Mouse (Mus musculus) kidney, embryonic 14.5 days (tissue): ENCODE measurements at regions not wholly inside any gene's neighbourhood (a gene's known extent, or its start where the extent isn't known, plus 50 kb on each side); places are given as distances from the start of the nearest gene placed in this dataset.

Experiments used
- ATAC-seq: fragments of 200-750 bp; cut with Nextera tagmentation; 2 replicates; pipeline ENCODE4 v1.8.0; 2017; ENCODE audit warnings: moderate number of reproducible peaks, mild to moderate bottlenecking, moderate TSS enrichment, moderate library complexity; ENCODE audit not compliant: low FRiP score, low TSS enrichment
- H3K27ac ChIP-seq: fragments of 300-500 bp; sonication (generic); 2 replicates; pipeline ENCODE4 v1.5.1; 2014; ENCODE audit warnings: low read depth, mild to moderate bottlenecking, low read length, moderate library complexity, mixed read lengths
- H3K27me3 ChIP-seq: fragments of 300-500 bp; sonication (generic); 2 replicates; pipeline ENCODE4 v1.6.1; 2014; ENCODE audit warnings: mild to moderate bottlenecking, low read length; ENCODE audit not compliant: control insufficient read depth, insufficient read depth
- H3K36me3 ChIP-seq: fragments of 300-500 bp; sonication (generic); 2 replicates; pipeline ENCODE4 v1.6.1; 2014; ENCODE audit warnings: low read length, mixed read lengths; ENCODE audit not compliant: control insufficient read depth, insufficient read depth
- H3K4me1 ChIP-seq: fragments of 300-500 bp; sonication (generic); 2 replicates; pipeline ENCODE4 v1.6.1; 2014; ENCODE audit warnings: low read length, mixed read lengths; ENCODE audit not compliant: control insufficient read depth, insufficient read depth
- H3K4me2 ChIP-seq: fragments of 300-500 bp; sonication (generic); replicated peaks from 2 replicates; pipeline ENCODE4 v1.6.1; 2014; ENCODE audit warnings: low read depth, mild to moderate bottlenecking, low read length
- H3K4me3 ChIP-seq: fragments of 300-500 bp; sonication (generic); 2 replicates; pipeline ENCODE4 v1.5.1; 2014; ENCODE audit warnings: mild to moderate bottlenecking, low read length
- H3K9ac ChIP-seq: fragments of 300-500 bp; sonication (generic); 2 replicates; pipeline ENCODE4 v1.6.1; 2014; ENCODE audit warnings: low read depth, mild to moderate bottlenecking, low read length, moderate library complexity
- H3K9me3 ChIP-seq: fragments of 300-500 bp; sonication (generic); 2 replicates; pipeline ENCODE4 v1.6.1; 2016; ENCODE audit warnings: low read length; ENCODE audit not compliant: control insufficient read depth
- WGBS: fragments of 180-500 bp; shearing (Covaris S2); extraction: QIAGEN DNeasy Blood & Tissue Kit; methylation state at CpG from one replicate; pipeline ENCODE4 v1.1.7; 2014; 5-methylcytosine and 5-hydroxymethylcytosine counted together

DNA sequence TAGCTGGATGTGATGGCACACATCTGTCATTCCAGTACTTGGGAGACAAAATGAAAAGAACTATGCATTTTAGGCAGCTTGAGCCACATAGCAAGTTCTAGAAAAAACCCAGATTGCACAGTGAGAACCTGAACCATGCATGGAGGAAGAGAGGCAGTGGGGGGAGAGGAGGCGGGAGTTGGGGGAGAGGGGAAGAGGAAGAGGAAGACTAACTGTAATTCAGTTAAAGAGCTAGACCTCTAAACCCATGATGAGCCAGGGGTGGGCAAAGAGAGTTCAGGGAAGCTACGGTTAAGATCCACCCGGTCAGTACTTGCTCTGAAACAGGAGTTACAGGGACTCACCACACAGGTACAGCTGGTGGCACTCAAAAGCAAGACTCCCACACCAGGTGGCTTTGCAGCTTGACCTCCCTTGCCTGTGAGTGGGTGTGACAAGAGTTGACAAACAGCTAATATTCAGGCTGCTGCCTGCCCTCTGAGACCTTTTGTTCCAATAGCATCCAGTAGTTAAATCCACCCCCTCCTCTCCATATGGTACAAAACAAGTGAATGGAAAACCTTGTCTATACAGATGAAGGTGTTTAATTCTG is 123.7 kb downstream of the Tent5c start:
- no peaks in the 10 kb centered on the region for H3K27me3 ChIP-seq
- no peak overlapping the region for H3K27ac ChIP-seq
- H3K4me1 ChIP-seq, result peaks cover 5% of the 10 kb centered on the region; the same call in 1 of the 2 replicates
- H3K4me3 ChIP-seq, result no peak overlapping the region
- no peak overlapping the region for H3K4me2 ChIP-seq
- H3K36me3 ChIP-seq, result no peaks in the 10 kb centered on the region
- no peak for ATAC-seq
- no peak overlapping the region for H3K9ac ChIP-seq
- 58% methylated on average over 3 of the region's 3 CpGs for WGBS
- H3K9me3 ChIP-seq, result no peaks in the 10 kb centered on the region

DNA sequence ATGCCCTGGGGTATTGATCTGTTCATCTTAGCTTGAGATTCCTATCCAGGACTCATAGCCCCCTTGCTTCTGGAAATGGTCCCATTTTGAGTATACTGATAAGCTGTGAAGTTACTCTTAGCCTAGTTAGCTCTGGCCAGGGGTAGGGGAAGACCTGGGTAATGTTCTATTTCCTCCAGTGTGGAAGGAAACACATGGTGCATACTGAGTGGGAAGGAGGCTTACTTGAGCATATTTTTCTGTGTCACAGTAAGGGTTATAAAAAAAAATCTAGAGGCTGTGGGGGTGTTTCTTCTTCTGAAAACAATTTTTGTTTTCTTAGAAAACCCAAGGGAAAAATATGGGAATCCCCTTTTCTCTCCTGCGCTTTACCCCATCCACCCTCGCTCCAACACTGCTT is 124.4 kb downstream of the Tent5c start:
- no peak overlapping the region for H3K27ac ChIP-seq
- H3K4me3 ChIP-seq, result no peak overlapping the region
- H3K4me2 ChIP-seq, result no peak overlapping the region
- WGBS, result 49% methylated on average over 2 of the region's 2 CpGs
- H3K4me1 ChIP-seq, result peaks cover 5% of the 10 kb centered on the region; the same call in 1 of the 2 replicates
- no peaks in the 10 kb centered on the region for H3K27me3 ChIP-seq
- no peak for ATAC-seq
- no peaks in the 10 kb centered on the region for H3K9me3 ChIP-seq
- no peaks in the 10 kb centered on the region for H3K36me3 ChIP-seq
- H3K9ac ChIP-seq, result no peak overlapping the region

DNA sequence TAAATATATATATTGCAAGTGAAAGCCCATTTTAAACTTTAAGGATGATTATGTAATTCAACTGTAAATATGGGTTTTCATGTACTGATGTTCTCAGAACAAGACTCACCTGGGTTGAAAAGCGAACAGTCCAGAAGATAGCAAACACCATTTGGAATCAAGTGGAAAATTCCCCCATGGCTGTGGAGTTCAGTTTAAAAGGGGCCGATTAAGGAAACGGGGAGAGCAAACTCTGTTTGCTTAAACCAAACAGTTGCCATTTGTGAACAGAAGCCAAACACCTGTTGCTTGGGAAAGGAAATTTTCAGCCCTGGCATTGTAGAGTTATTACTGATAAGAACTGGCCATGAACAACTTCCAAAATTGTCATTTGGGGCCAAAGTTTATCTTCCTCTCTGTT is 126.1 kb downstream of the Tent5c start:
- Histone ChIP-seq H3K4me3 (no peak overlapping the region), H3K27me3 (no peaks in the 10 kb centered on the region), H3K9me3 (no peaks in the 10 kb centered on the region), H3K9ac (no peak overlapping the region), H3K4me2 (no peak overlapping the region), H3K4me1 (peaks cover 5% of the 10 kb centered on the region; the same call in 1 of the 2 replicates), H3K27ac (no peak overlapping the region), H3K36me3 (no peaks in the 10 kb centered on the region)
- ATAC-seq, result no peak
- 83% methylated on average over 3 of the region's 3 CpGs for WGBS

DNA sequence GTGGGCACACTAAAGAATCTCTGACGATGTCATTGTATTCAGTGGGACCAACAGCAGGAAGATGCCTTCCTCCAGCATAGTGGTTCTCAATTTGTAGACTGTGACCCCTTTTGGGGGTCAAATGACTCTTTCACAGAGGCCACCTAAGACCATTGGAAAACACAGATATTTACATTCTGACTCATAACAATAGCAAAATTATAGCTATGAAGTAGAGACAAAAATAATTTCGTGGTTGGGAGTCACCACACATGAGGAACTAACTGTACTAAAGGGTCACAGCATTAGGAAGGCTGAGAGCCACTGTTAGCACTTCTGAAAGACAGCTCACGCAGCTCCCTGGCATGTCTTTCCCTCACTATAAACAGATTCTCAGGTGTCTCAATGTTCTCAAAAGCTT is 129.1 kb downstream of the Tent5c start:
- no peaks in the 10 kb centered on the region for H3K27me3 ChIP-seq
- H3K9me3 ChIP-seq, result no peaks in the 10 kb centered on the region
- H3K4me1 ChIP-seq, result no peaks in the 10 kb centered on the region
- no peaks in the 10 kb centered on the region for H3K36me3 ChIP-seq
- H3K4me2 ChIP-seq, result no peak overlapping the region
- H3K4me3 ChIP-seq, result no peak overlapping the region
- WGBS, result 85% methylated on average over 3 of the region's 3 CpGs
- no peak overlapping the region for H3K27ac ChIP-seq
- ATAC-seq, result no peak
- no peak overlapping the region for H3K9ac ChIP-seq

DNA sequence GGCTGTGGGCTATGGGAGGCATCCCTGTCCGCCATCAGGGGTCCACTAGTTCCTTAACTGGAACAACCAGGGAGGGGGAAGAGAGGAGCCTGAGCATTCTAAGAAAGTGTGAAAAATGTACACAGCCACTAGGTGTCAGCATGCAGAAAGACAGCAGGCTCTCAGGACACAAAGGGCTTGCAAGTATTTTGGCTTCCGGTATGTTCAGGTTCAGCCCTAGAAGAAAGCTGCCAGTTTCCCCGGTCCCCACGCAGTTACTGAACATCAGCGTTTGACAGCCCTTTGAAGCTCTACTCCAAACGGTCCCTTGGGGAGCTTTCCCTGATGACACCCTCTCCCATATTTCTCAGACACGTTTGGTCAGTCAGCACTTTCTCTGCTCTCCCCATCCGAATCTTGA is 130.1 kb downstream of the Tent5c start:
- Histone ChIP-seq H3K9ac (peak overlapping the region; percentile 31; the same call in 1 of the 2 replicates), H3K27ac (no peak overlapping the region), H3K9me3 (no peaks in the 10 kb centered on the region), H3K27me3 (no peaks in the 10 kb centered on the region), H3K4me3 (peak overlapping the region; percentile 19), H3K36me3 (no peaks in the 10 kb centered on the region), H3K4me1 (no peaks in the 10 kb centered on the region), H3K4me2 (peak overlapping the region; percentile 38)
- ATAC-seq, result peak; percentile 92
- 16% methylated on average over 8 of the region's 8 CpGs for WGBS

DNA sequence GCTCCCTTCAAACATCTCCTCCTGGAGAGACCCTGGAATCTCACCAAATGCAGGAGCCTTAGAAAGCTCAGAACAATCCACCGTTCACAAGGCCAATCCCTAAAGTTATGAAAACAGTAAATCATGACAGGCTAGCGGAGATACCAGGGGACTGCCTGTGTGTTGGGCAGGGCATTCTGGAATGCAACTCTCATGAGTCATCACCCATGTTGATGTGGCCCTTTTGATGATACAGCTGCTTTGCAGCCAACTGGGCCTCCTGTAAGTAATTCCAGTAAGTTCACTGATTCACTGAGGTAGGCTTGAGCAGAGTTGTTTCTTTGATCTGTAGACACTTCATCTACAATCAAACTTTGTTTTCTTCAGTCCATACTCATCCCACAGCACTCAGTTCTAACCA is 155.6 kb downstream of the Tent5c start:
- WGBS, result 64% methylated on average over 2 of the region's 2 CpGs
- no peaks in the 10 kb centered on the region for H3K4me1 ChIP-seq
- no peaks in the 10 kb centered on the region for H3K9me3 ChIP-seq
- no peaks in the 10 kb centered on the region for H3K36me3 ChIP-seq
- no peaks in the 10 kb centered on the region for H3K27me3 ChIP-seq
- H3K9ac ChIP-seq, result no peak overlapping the region
- no peak for ATAC-seq
- no peak overlapping the region for H3K4me2 ChIP-seq
- no peak overlapping the region for H3K27ac ChIP-seq
- no peak overlapping the region for H3K4me3 ChIP-seq

DNA sequence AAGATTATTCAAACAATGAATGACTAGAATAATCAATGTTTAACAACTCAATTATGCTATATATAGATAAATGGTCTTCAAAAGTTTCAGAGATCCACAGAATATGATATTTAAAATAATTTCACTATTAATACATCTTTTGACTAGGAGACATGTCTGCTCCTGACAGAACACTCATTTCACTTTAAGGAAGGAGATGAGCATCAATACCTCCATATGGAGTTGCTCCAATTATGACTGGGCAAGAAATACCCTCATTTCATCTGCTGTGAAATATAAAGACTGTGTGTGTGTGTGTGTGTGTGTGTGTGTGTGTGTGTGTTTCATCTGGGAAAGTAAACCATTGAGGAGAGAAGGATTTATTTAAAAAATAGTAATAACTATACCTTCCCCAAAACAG is 156.2 kb upstream of the Wdr3 start:
- Histone ChIP-seq H3K36me3 (no peaks in the 10 kb centered on the region), H3K4me2 (no peak overlapping the region), H3K9ac (no peak overlapping the region), H3K4me1 (no peaks in the 10 kb centered on the region), H3K4me3 (no peak overlapping the region), H3K9me3 (0 out of 2 replicates have a peak, but pooled peaks cover 2% of the 10 kb centered on the region), H3K27ac (no peak overlapping the region), H3K27me3 (no peaks in the 10 kb centered on the region)
- ATAC-seq, result no peak

DNA sequence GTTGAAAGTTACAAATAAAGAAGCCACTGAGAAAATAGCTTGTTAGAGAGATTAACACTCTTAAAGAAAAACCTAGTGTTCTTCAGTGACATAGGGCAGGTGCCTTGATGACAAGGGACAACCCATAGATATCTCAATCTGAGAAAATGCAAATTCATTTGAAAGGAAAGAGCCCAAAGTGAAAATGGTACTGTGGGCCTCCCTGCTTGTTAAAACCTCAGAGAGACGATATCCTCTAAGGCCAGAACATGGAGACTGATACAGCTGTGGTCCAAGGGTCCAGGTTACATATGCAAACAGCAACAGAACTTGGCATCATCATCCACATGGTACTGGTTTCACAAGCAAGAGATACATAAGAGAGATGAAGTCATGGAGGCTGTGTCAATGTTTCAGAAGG is 125.6 kb upstream of the Wdr3 start:
- no peak overlapping the region for H3K4me2 ChIP-seq
- WGBS, result 91% methylated on average over 1 of the region's 1 CpGs
- no peaks in the 10 kb centered on the region for H3K27me3 ChIP-seq
- no peaks in the 10 kb centered on the region for H3K9me3 ChIP-seq
- H3K36me3 ChIP-seq, result no peaks in the 10 kb centered on the region
- H3K4me1 ChIP-seq, result no peaks in the 10 kb centered on the region
- H3K9ac ChIP-seq, result no peak overlapping the region
- no peak overlapping the region for H3K4me3 ChIP-seq
- H3K27ac ChIP-seq, result no peak overlapping the region
- no peak for ATAC-seq

DNA sequence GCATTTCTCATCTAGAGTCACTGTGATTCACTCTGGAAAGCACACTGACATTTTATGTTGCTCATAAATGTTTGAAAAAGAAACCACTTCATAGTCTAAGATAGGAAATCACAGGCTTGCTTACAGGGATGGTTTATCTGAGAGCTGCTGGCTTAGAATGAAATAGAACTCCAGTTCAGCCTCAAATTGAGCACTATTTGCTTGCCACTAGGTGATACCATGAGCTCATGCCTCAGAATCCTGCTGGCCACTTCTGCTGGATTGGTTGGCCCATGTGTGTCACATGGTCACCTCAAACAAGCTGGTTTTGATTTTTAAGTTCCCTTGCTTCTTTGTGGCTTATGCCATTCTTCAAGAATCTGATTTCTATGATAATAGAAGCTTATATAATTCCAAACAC is 104.8 kb upstream of the Wdr3 start:
- no peak overlapping the region for H3K9ac ChIP-seq
- no peak overlapping the region for H3K4me2 ChIP-seq
- H3K4me1 ChIP-seq, result no peaks in the 10 kb centered on the region
- no peaks in the 10 kb centered on the region for H3K27me3 ChIP-seq
- H3K36me3 ChIP-seq, result no peaks in the 10 kb centered on the region
- no peak overlapping the region for H3K4me3 ChIP-seq
- no peaks in the 10 kb centered on the region for H3K9me3 ChIP-seq
- no peak for ATAC-seq
- H3K27ac ChIP-seq, result no peak overlapping the region
